Mouse (Mus musculus): ENCODE data around the gene Htr1b. TPM values are rescaled to one million over a fixed set of nuclear protein-coding genes. Genes with fewer than 3 reads are reported as not detected.

Htr1b gene
- 1.3 and 2.1 TPM in 2 replicates for polyA plus RNA-seq (2016; fragmentation: Nextera tagmentation; extraction: Ambion mirVana)

DNA sequence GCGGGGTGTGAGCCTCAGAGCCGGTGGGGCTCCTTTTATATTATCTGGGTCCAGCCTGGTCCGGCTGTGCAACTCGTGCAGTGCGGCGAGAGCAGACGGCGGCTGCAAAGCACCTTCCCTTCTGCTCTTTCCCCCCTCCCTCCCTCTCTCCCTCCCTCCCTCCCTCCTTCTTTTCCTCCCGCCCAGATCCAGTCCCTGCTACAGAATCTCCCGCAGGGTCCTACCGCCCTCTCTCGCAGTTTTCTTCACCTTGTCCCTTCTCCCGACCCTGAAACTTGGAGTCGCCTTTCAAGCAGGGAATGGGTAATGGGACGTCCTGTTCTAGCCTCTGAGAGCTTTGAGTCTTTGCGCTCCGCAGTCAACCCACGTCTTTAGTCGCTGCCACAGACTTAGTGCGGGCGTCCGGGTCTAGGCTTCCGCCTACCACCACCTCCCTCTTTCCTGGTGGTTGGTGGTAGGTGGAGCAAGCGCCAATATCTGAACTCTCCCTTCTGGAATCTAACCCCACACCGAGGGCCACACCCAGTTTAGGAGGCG is at the start of gene Htr1b:
Gene Htr1b (minus strand): TSS at position 392 of the 537 bp plus-strand sequence.
- under 1% methylated on average over 24 of the region's 26 CpGs for WGBS
- Histone ChIP-seq H3K9ac (peak within 1 kb of the TSS; percentile 59), H3K36me3 (no peaks in the 10 kb centered on the region), H3K27ac (peak within 1 kb of the TSS; percentile 54; the same call in 1 of the 2 replicates), H3K27me3 (peaks cover 32% of the 10 kb centered on the region), H3K9me3 (no peaks in the 10 kb centered on the region), H3K4me3 (peak within 1 kb of the TSS; percentile 73), H3K4me2 (replicated peaks) (peak within 1 kb of the TSS; percentile 95), H3K4me1 (0 out of 2 replicates have a peak, but pooled peaks cover 12% of the 10 kb centered on the region)
- peak; percentile 87 for ATAC-seq (ENCODE audit: insufficient number of reproducible peaks, insufficient read depth, low FRiP score, low TSS enrichment)

- H3K27ac ChIP-seq: no peak overlapping the region
- no peak overlapping the region for H3K9ac ChIP-seq
- WGBS: 95% methylated on average over 1 of the region's 1 CpGs
- no peak overlapping the region for H3K4me3 ChIP-seq
- ATAC-seq (ENCODE audit: insufficient number of reproducible peaks, insufficient read depth, low FRiP score, low TSS enrichment): no peak
- H3K36me3 ChIP-seq: no peaks in the 10 kb centered on the region
- no peak overlapping the region for H3K4me2 ChIP-seq (replicated peaks)
- no peaks in the 10 kb centered on the region for H3K9me3 ChIP-seq
- H3K27me3 ChIP-seq: no peaks in the 10 kb centered on the region
- no peaks in the 10 kb centered on the region for H3K4me1 ChIP-seq
These were observed 43.1 kb upstream of the Htr1b start for GRCm38 (mm10) chr9:81676716-81677115.

- ATAC-seq (ENCODE audit: insufficient number of reproducible peaks, insufficient read depth, low FRiP score, low TSS enrichment): no peak
These were observed 3.9 kb upstream of the Htr1b start for GRCm38 (mm10) chr9:81637486-81637885.

GRCm38 (mm10) chr9:81635109-81635508 is 1.5 kb upstream of the Htr1b start:
- H3K9ac ChIP-seq: no peak overlapping the region
- peak overlapping the region; percentile 95 for H3K4me2 ChIP-seq (replicated peaks)
- H3K4me1 ChIP-seq: 0 out of 2 replicates have a peak, but pooled peaks cover 12% of the 10 kb centered on the region
- no peaks in the 10 kb centered on the region for H3K9me3 ChIP-seq
- peaks cover 32% of the 10 kb centered on the region for H3K27me3 ChIP-seq
- H3K27ac ChIP-seq: no peak overlapping the region
- WGBS: 5% methylated on average over 8 of the region's 8 CpGs
- H3K36me3 ChIP-seq: no peaks in the 10 kb centered on the region
- ATAC-seq (ENCODE audit: insufficient number of reproducible peaks, insufficient read depth, low FRiP score, low TSS enrichment): no peak
- peak overlapping the region; percentile 6; the same call in 1 of the 2 replicates for H3K4me3 ChIP-seq

More at GRCm38 (mm10) chr9:81637486-81637885, 3.9 kb upstream of the Htr1b start:
- H3K36me3 ChIP-seq: no peaks in the 10 kb centered on the region
- H3K27me3 ChIP-seq: peaks cover 14% of the 10 kb centered on the region
- no peak overlapping the region for H3K9ac ChIP-seq
- H3K27ac ChIP-seq: no peak overlapping the region
- no peak overlapping the region for H3K4me2 ChIP-seq (replicated peaks)
- 96% methylated on average over 1 of the region's 1 CpGs for WGBS
- H3K4me3 ChIP-seq: no peak overlapping the region
- H3K4me1 ChIP-seq: 0 out of 2 replicates have a peak, but pooled peaks cover 5% of the 10 kb centered on the region
- H3K9me3 ChIP-seq: no peaks in the 10 kb centered on the region

DNA sequence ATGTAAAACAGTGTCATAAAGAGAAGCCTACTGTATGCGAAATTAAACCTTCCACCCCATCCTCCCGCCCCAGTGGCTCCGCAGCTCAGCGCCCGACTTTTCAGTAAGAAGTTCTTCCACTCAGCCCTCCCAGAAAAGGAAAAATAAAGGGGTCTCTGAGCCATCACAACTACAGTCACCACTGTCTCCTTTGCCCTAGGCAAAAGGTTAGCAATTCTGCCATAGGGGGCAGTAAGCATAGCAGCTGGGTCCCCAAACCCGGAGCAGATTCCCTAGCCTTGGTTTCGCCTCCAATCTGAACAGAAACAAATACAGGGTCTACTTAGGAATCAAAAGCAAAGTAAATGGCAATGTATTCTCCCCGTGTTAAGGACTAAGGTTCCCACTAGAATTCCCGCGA is 535 bp upstream of the Htr1b start:
- 0 out of 2 replicates have a peak, but pooled peaks cover 12% of the 10 kb centered on the region for H3K4me1 ChIP-seq
- 0% methylated on average over 10 of the region's 10 CpGs for WGBS
- H3K4me2 ChIP-seq (replicated peaks): peak overlapping the region; percentile 95
- no peaks in the 10 kb centered on the region for H3K36me3 ChIP-seq
- peak overlapping the region; percentile 73 for H3K4me3 ChIP-seq
- H3K27me3 ChIP-seq: peaks cover 32% of the 10 kb centered on the region
- no peak overlapping the region for H3K27ac ChIP-seq
- no peaks in the 10 kb centered on the region for H3K9me3 ChIP-seq
- no peak overlapping the region for H3K9ac ChIP-seq
- ATAC-seq (ENCODE audit: insufficient number of reproducible peaks, insufficient read depth, low FRiP score, low TSS enrichment): no peak

GRCm38 (mm10) chr9:81632736-81633436 is 742 bp downstream of the Htr1b start:
- WGBS: under 1% methylated on average over 47 of the region's 47 CpGs
- Histone ChIP-seq H3K4me2 (replicated peaks) (peak overlapping the region; percentile 95), H3K9me3 (no peaks in the 10 kb centered on the region), H3K4me3 (peak overlapping the region; percentile 73), H3K36me3 (no peaks in the 10 kb centered on the region), H3K27ac (peak overlapping the region; percentile 54; the same call in 1 of the 2 replicates), H3K27me3 (peaks cover 32% of the 10 kb centered on the region), H3K9ac (peak overlapping the region; percentile 59), H3K4me1 (0 out of 2 replicates have a peak, but pooled peaks cover 12% of the 10 kb centered on the region)
- ATAC-seq (ENCODE audit: insufficient number of reproducible peaks, insufficient read depth, low FRiP score, low TSS enrichment): peak; percentile 35

- Histone ChIP-seq H3K27ac (no peak overlapping the region), H3K4me2 (replicated peaks) (peak overlapping the region; percentile 95), H3K9me3 (no peaks in the 10 kb centered on the region), H3K9ac (peak overlapping the region; percentile 59), H3K27me3 (peaks cover 32% of the 10 kb centered on the region), H3K4me3 (peak overlapping the region; percentile 73), H3K4me1 (0 out of 2 replicates have a peak, but pooled peaks cover 12% of the 10 kb centered on the region), H3K36me3 (no peaks in the 10 kb centered on the region)
- WGBS: under 1% methylated on average over 31 of the region's 31 CpGs
- peak; percentile 36 for ATAC-seq (ENCODE audit: insufficient number of reproducible peaks, insufficient read depth, low FRiP score, low TSS enrichment)
These were observed 1.4 kb downstream of the Htr1b start for GRCm38 (mm10) chr9:81632191-81632735.

- H3K9ac ChIP-seq: peak overlapping the region; percentile 59; the same call in 1 of the 2 replicates
- 4% methylated on average over 27 of the region's 27 CpGs for WGBS
These were observed 2.0 kb downstream of the Htr1b start for GRCm38 (mm10) chr9:81631581-81632091.

GRCm38 (mm10) chr9:81626899-81627606 is 6.6 kb downstream of the Htr1b start:
- H3K27me3 ChIP-seq: peaks cover 13% of the 10 kb centered on the region
- H3K27ac ChIP-seq: no peak overlapping the region
- H3K4me1 ChIP-seq: 0 out of 2 replicates have a peak, but pooled peaks cover 5% of the 10 kb centered on the region
- ATAC-seq (ENCODE audit: insufficient number of reproducible peaks, insufficient read depth, low FRiP score, low TSS enrichment): no peak
- H3K36me3 ChIP-seq: no peaks in the 10 kb centered on the region
- H3K9ac ChIP-seq: no peak overlapping the region
- no peak overlapping the region for H3K4me3 ChIP-seq
- H3K9me3 ChIP-seq: no peaks in the 10 kb centered on the region
- H3K4me2 ChIP-seq (replicated peaks): no peak overlapping the region
- 37% methylated on average over 9 of the region's 9 CpGs for WGBS

More at GRCm38 (mm10) chr9:81631581-81632091, 2.0 kb downstream of the Htr1b start:
- H3K4me2 ChIP-seq (replicated peaks): peak overlapping the region; percentile 95
- H3K9me3 ChIP-seq: no peaks in the 10 kb centered on the region
- H3K4me3 ChIP-seq: peak overlapping the region; percentile 73
- H3K36me3 ChIP-seq: no peaks in the 10 kb centered on the region
- no peak for ATAC-seq (ENCODE audit: insufficient number of reproducible peaks, insufficient read depth, low FRiP score, low TSS enrichment)
- H3K27ac ChIP-seq: no peak overlapping the region
- 0 out of 2 replicates have a peak, but pooled peaks cover 12% of the 10 kb centered on the region for H3K4me1 ChIP-seq
- peaks cover 32% of the 10 kb centered on the region for H3K27me3 ChIP-seq

GRCm38 (mm10) chr9:81625898-81626297 is 7.7 kb downstream of the Htr1b start:
- Histone ChIP-seq H3K4me3 (no peak overlapping the region), H3K27ac (no peak overlapping the region), H3K9me3 (no peaks in the 10 kb centered on the region)

DNA sequence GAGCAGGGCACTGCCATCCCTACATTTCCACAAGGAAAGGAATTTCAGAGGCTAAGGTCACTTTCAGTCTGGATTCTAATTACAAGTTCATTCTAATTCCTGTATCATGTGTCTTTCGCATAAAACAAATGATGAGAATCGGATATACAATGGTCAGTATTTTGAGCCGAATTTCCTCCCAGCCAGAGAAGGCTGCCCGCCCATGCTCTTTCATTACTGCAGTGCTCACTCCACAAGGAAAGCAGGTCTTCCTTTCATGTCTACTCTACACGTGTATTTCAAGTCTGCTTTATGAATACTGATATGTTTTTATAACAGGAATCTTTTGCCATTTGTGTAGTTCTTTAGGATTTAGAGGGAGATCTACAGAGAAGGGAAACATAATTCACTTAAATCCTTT is 10.8 kb downstream of the Htr1b start:
- H3K27ac ChIP-seq: no peak overlapping the region
- no peak for ATAC-seq (ENCODE audit: insufficient number of reproducible peaks, insufficient read depth, low FRiP score, low TSS enrichment)
- H3K9me3 ChIP-seq: no peaks in the 10 kb centered on the region
- no peaks in the 10 kb centered on the region for H3K4me1 ChIP-seq
- WGBS: 48% methylated on average over 5 of the region's 5 CpGs
- H3K4me2 ChIP-seq (replicated peaks): no peak overlapping the region
- H3K27me3 ChIP-seq: no peaks in the 10 kb centered on the region
- H3K4me3 ChIP-seq: no peak overlapping the region
- no peak overlapping the region for H3K9ac ChIP-seq
- no peaks in the 10 kb centered on the region for H3K36me3 ChIP-seq

More at GRCm38 (mm10) chr9:81625898-81626297, 7.7 kb downstream of the Htr1b start:
- Histone ChIP-seq H3K27me3 (peaks cover 2% of the 10 kb centered on the region; the same call in 1 of the 2 replicates), H3K9ac (no peak overlapping the region), H3K4me1 (no peaks in the 10 kb centered on the region), H3K4me2 (replicated peaks) (no peak overlapping the region), H3K36me3 (no peaks in the 10 kb centered on the region)
- ATAC-seq (ENCODE audit: insufficient number of reproducible peaks, insufficient read depth, low FRiP score, low TSS enrichment): no peak
